Mouse (Mus musculus): ENCODE measurements at regions not wholly inside any gene's neighbourhood (a gene's known extent, or its start where the extent isn't known, plus 50 kb on each side); places are given as distances from the start of the nearest gene placed in this dataset.

DNA sequence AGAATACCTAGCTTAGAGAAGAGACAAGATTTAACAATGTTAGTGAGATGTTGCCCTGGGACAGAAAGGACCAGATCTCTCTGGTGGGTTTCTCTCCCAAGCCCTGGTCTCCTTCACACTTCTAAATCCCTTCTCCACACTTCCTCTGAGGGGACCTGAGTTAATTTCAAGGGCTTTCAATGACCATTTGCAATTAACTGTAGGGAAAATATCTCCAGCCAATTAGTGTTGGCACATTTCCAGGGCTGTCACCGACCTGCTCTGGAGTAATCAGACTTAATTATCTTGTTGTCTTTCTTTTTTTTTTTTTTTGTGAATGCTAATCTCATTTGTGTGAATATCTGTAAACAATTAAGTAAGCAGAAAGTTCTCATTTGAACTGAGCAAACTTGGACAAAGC is 166.3 kb upstream of the Pirt start:
- no peak overlapping the region for H3K9ac ChIP-seq (ENCODE audit: low read depth, low read length)
- 38% methylated on average over 1 of the region's 1 CpGs for WGBS
- H3K36me3 ChIP-seq (ENCODE audit: control insufficient read depth, insufficient read depth, low read length): no peaks in the 10 kb centered on the region
- H3K27ac ChIP-seq (replicated peaks; ENCODE audit: insufficient read depth, low read depth, low read length): no peak overlapping the region
- no peak overlapping the region for H3K4me3 ChIP-seq (ENCODE audit: insufficient read depth, low read depth, low read length)
- H3K27me3 ChIP-seq (ENCODE audit: control insufficient read depth, insufficient read depth, low read length): no peaks in the 10 kb centered on the region
- DNase-seq (ENCODE audit: extremely low read depth, low read depth, low spot score): no peak
- TF ChIP-seq CTCF (IDR thresholded peaks at IDR 0.05; ENCODE audit: low read depth, low read length): no peak
- H3K79me2 ChIP-seq (ENCODE audit: control insufficient read depth, insufficient read depth, low read length): no peaks in the 10 kb centered on the region
- H3K4me1 ChIP-seq (ENCODE audit: control insufficient read depth, insufficient read depth, low read length): no peaks in the 10 kb centered on the region

DNA sequence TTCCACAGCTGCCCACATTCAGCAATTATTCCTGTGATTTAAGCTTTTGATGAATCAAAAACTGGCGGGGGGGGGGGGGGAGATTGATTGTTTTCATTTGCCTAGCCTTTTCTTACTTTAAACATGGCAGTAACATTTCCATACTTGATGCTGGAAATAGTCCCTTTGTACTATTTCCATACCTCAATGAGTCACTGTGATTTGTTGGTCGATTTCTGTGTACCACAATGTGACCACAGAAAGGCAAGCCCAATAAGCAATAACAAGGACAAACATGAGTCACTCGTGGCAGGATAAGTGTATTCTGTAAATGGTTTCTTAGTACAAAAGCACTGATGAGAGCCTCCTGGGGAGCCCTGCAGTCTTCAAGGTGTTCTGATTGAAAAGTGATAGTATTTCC is 121.8 kb upstream of the Pirt start:
- no peak overlapping the region for H3K27ac ChIP-seq (replicated peaks; ENCODE audit: insufficient read depth, low read depth, low read length)
- no peaks in the 10 kb centered on the region for H3K36me3 ChIP-seq (ENCODE audit: control insufficient read depth, insufficient read depth, low read length)
- no peaks in the 10 kb centered on the region for H3K27me3 ChIP-seq (ENCODE audit: control insufficient read depth, insufficient read depth, low read length)
- no peak for TF ChIP-seq CTCF (IDR thresholded peaks at IDR 0.05; ENCODE audit: low read depth, low read length)
- TF ChIP-seq POLR2A (IDR thresholded peaks at IDR 0.05; ENCODE audit: extremely low read depth, insufficient read depth, low read length): no peak
- DNase-seq (ENCODE audit: extremely low read depth, low read depth, low spot score): no peak
- H3K4me3 ChIP-seq (ENCODE audit: insufficient read depth, low read depth, low read length): no peak overlapping the region
- H3K4me1 ChIP-seq (ENCODE audit: control insufficient read depth, insufficient read depth, low read length): no peaks in the 10 kb centered on the region
- H3K9ac ChIP-seq (ENCODE audit: low read depth, low read length): no peak overlapping the region
- WGBS: 52% methylated on average over 3 of the region's 3 CpGs
- H3K79me2 ChIP-seq (ENCODE audit: control insufficient read depth, insufficient read depth, low read length): no peaks in the 10 kb centered on the region

DNA sequence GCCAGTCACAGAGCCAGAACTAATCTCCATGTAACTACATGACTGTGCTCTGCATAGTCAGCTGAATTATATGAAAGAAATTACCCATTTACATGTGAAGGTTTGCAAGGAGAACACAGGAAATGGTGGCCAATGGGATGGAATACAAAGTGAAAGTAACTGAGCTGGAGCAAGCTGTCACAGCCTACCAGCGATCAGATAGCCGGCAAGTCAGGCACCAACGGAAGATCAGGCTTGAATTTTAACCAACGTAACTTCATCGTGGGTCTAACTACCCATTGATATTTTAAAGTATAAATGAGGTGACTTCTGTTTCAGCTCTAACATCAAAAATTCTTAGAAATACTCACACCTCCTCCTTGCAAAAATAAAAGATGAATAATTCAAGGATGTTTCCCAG is 104.9 kb upstream of the Pirt start:
- no peaks in the 10 kb centered on the region for H3K4me1 ChIP-seq (ENCODE audit: control insufficient read depth, insufficient read depth, low read length)
- no peak overlapping the region for H3K27ac ChIP-seq (replicated peaks; ENCODE audit: insufficient read depth, low read depth, low read length)
- TF ChIP-seq POLR2A (IDR thresholded peaks at IDR 0.05; ENCODE audit: extremely low read depth, insufficient read depth, low read length) (no peak), CTCF (IDR thresholded peaks at IDR 0.05; ENCODE audit: low read depth, low read length) (no peak)
- no peak for DNase-seq (ENCODE audit: extremely low read depth, low read depth, low spot score)
- H3K36me3 ChIP-seq (ENCODE audit: control insufficient read depth, insufficient read depth, low read length): no peaks in the 10 kb centered on the region
- H3K4me3 ChIP-seq (ENCODE audit: insufficient read depth, low read depth, low read length): no peak overlapping the region
- H3K27me3 ChIP-seq (ENCODE audit: control insufficient read depth, insufficient read depth, low read length): no peaks in the 10 kb centered on the region
- WGBS: 69% methylated on average over 5 of the region's 5 CpGs
- no peak overlapping the region for H3K9ac ChIP-seq (ENCODE audit: low read depth, low read length)
- no peaks in the 10 kb centered on the region for H3K79me2 ChIP-seq (ENCODE audit: control insufficient read depth, insufficient read depth, low read length)

DNA sequence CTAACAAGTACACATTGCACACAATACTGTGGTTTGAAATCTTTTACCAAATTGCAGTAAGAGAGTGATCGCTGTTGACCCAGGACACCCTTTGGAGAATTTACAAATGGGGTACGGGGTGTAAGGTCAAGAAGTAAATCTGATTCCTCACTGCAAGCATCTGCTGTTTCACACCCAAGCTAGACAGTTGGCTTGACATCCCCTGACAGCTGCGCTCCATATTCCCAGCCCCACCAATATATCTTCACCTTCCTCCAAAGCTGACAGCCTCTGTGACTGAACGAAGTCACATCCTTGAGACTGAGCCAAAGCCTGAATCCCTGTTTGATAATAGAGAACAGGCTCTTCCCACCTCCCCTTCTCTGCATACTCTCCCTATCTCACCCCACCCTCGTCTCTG is 98.5 kb upstream of the Pirt start:
- no peaks in the 10 kb centered on the region for H3K79me2 ChIP-seq (ENCODE audit: control insufficient read depth, insufficient read depth, low read length)
- H3K4me1 ChIP-seq (ENCODE audit: control insufficient read depth, insufficient read depth, low read length): no peaks in the 10 kb centered on the region
- no peak overlapping the region for H3K4me3 ChIP-seq (ENCODE audit: insufficient read depth, low read depth, low read length)
- WGBS: 71% methylated on average over 5 of the region's 5 CpGs
- H3K27me3 ChIP-seq (ENCODE audit: control insufficient read depth, insufficient read depth, low read length): no peaks in the 10 kb centered on the region; the same call in 1 of the 2 replicates
- TF ChIP-seq CTCF (IDR thresholded peaks at IDR 0.05; ENCODE audit: low read depth, low read length) (no peak), POLR2A (IDR thresholded peaks at IDR 0.05; ENCODE audit: extremely low read depth, insufficient read depth, low read length) (no peak)
- no peak for DNase-seq (ENCODE audit: extremely low read depth, low read depth, low spot score)
- no peak overlapping the region for H3K27ac ChIP-seq (replicated peaks; ENCODE audit: insufficient read depth, low read depth, low read length)
- H3K36me3 ChIP-seq (ENCODE audit: control insufficient read depth, insufficient read depth, low read length): no peaks in the 10 kb centered on the region
- H3K9ac ChIP-seq (ENCODE audit: low read depth, low read length): no peak overlapping the region

DNA sequence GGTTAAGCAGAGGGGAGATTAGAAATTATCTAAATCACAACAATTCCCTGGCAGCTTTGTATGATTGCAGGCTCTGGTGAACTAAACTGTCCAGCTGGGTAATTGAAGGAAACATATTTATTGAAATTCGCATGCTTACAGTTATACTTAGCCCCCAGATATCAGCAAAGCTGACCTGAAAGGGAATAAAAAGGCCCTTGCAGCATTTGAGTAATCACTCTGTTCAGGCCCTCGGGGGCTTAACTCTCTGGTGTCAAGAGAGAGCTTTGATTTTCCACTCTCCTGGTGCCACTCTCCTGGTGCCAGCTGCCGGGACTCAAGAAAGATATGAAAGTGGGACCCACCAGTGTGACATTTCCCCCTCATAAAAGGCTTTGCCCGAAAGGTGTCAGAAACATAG is 98.0 kb upstream of the Pirt start:
- Histone ChIP-seq H3K4me3 (ENCODE audit: insufficient read depth, low read depth, low read length) (no peak overlapping the region), H3K27me3 (ENCODE audit: control insufficient read depth, insufficient read depth, low read length) (no peaks in the 10 kb centered on the region; the same call in 1 of the 2 replicates), H3K79me2 (ENCODE audit: control insufficient read depth, insufficient read depth, low read length) (no peaks in the 10 kb centered on the region), H3K9ac (ENCODE audit: low read depth, low read length) (no peak overlapping the region), H3K4me1 (ENCODE audit: control insufficient read depth, insufficient read depth, low read length) (no peaks in the 10 kb centered on the region), H3K27ac (replicated peaks; ENCODE audit: insufficient read depth, low read depth, low read length) (no peak overlapping the region), H3K36me3 (ENCODE audit: control insufficient read depth, insufficient read depth, low read length) (no peaks in the 10 kb centered on the region)
- no peak for TF ChIP-seq CTCF (IDR thresholded peaks at IDR 0.05; ENCODE audit: low read depth, low read length)
- no peak for TF ChIP-seq POLR2A (IDR thresholded peaks at IDR 0.05; ENCODE audit: extremely low read depth, insufficient read depth, low read length)
- DNase-seq (ENCODE audit: extremely low read depth, low read depth, low spot score): no peak
- 73% methylated on average over 4 of the region's 4 CpGs for WGBS

DNA sequence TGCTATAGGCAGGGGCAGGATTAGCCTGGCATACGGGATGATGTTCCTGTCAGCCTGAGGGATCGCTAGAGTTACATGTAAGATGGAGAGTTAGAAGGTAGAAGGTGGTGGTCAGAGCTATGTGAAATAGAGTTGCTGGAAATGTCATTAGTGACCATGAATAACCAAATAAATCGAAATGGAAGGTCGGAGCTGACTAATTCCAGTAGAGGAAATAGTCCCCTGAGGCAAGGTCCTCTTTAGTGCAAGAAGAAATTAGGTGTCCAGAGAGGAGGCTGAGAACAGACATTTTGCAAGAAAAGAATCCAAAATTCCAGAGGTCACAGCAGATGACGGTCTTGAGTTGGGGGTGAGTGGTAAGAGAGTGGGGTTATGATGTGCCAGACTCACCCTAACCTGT is 75.9 kb upstream of the Pirt start:
- no peak overlapping the region for H3K27ac ChIP-seq (replicated peaks; ENCODE audit: insufficient read depth, low read depth, low read length)
- H3K4me1 ChIP-seq (ENCODE audit: control insufficient read depth, insufficient read depth, low read length): no peaks in the 10 kb centered on the region
- H3K4me3 ChIP-seq (ENCODE audit: insufficient read depth, low read depth, low read length): no peak overlapping the region
- DNase-seq (ENCODE audit: extremely low read depth, low read depth, low spot score): no peak
- H3K27me3 ChIP-seq (ENCODE audit: control insufficient read depth, insufficient read depth, low read length): no peaks in the 10 kb centered on the region
- H3K36me3 ChIP-seq (ENCODE audit: control insufficient read depth, insufficient read depth, low read length): no peaks in the 10 kb centered on the region
- H3K9ac ChIP-seq (ENCODE audit: low read depth, low read length): no peak overlapping the region
- 65% methylated on average over 5 of the region's 5 CpGs for WGBS
- H3K79me2 ChIP-seq (ENCODE audit: control insufficient read depth, insufficient read depth, low read length): no peaks in the 10 kb centered on the region
- TF ChIP-seq CTCF (IDR thresholded peaks at IDR 0.05; ENCODE audit: low read depth, low read length): no peak
- no peak for TF ChIP-seq POLR2A (IDR thresholded peaks at IDR 0.05; ENCODE audit: extremely low read depth, insufficient read depth, low read length)
